Mouse (Mus musculus) kidney, adult 2 months (tissue): ENCODE measurements around the gene Wwc1. TPM values are rescaled to one million over a fixed set of nuclear protein-coding genes. Genes with fewer than 3 reads are reported as not detected.

ENCODE experiments used
- DNase-seq: peaks from one replicate; pipeline ENCODE4 v3.0.0; 2021
- H3K27ac ChIP-seq: fragments of 200-500 bp; 2 replicates; pipeline ENCODE4 v1.5.1; 2012; ENCODE audit warnings: low read depth, low read length, control low read depth, inconsistent platforms; ENCODE audit not compliant: insufficient read depth
- H3K27me3 ChIP-seq: fragments of 200-500 bp; replicated peaks from 2 replicates; pipeline ENCODE4 v1.6.1; 2012; ENCODE audit warnings: mild to moderate bottlenecking, moderate library complexity, low read length, inconsistent platforms; ENCODE audit not compliant: control insufficient read depth, insufficient read depth
- H3K36me3 ChIP-seq: fragments of 200-500 bp; 2 replicates; pipeline ENCODE4 v1.6.1; 2012; ENCODE audit warnings: mild to moderate bottlenecking, moderate library complexity, low read length, inconsistent platforms; ENCODE audit not compliant: control insufficient read depth, insufficient read depth
- H3K4me1 ChIP-seq: fragments of 200-500 bp; 2 replicates; pipeline ENCODE4 v1.6.1; 2011; ENCODE audit warnings: low read length; ENCODE audit not compliant: control insufficient read depth, insufficient read depth
- H3K4me3 ChIP-seq: fragments of 200-500 bp; 2 replicates; pipeline ENCODE4 v1.5.1; 2011; ENCODE audit warnings: mild to moderate bottlenecking, low read depth, low read length, control low read depth; ENCODE audit not compliant: insufficient read depth
- CTCF ChIP-seq: fragments of 200-500 bp; conservative IDR thresholded peaks from 2 replicates; pipeline ENCODE4 v1.5.1; 2011; ENCODE audit warnings: low read depth, mild to moderate bottlenecking, control low read depth, low read length, moderate library complexity, mixed read lengths; ENCODE audit not compliant: insufficient read depth, insufficient read length
- POLR2A ChIP-seq: fragments of 200-500 bp; IDR thresholded peaks from one replicate; pipeline ENCODE4 v1.6.1; 2011; ENCODE audit warnings: low read depth, low read length, control low read depth
- WGBS: fragments of 180-500 bp; shearing (Covaris S2); methylation state at CpG from one replicate; pipeline ENCODE4 v1.1.7; 2018; 5-methylcytosine and 5-hydroxymethylcytosine counted together
- polyA plus RNA-seq: library from polyadenylated mRNA; depleted of rRNA; stranded (reverse); fragments of >200 nt; gene quantifications from 2 replicates; pipeline ENCODE4 v1.2.3, GENCODE M21; 2012

The Wwc1 gene
- polyA plus RNA-seq, 1 experiment: 91.9 TPM

- DNase-seq: peak; percentile 44
- Histone ChIP-seq H3K27me3 (no peaks in the 10 kb centered on the region), H3K36me3 (no peaks in the 10 kb centered on the region), H3K4me3 (no peak overlapping the region), H3K27ac (no peak overlapping the region; the same call in 1 of the 2 replicates), H3K4me1 (peaks cover 9% of the 10 kb centered on the region; the same call in 1 of the 2 replicates)
- TF ChIP-seq CTCF (no peak), POLR2A (no peak)
- 63% methylated on average over 3 of the region's 3 CpGs for WGBS
Observed at GRCm38 (mm10) chr11:35982734-35983133, 2.4 kb upstream of the Wwc1 start.

GRCm38 (mm10) chr11:35979733-35980410 lies 455 bp downstream of the Wwc1 start:
- 6% methylated on average over 63 of the region's 66 CpGs for WGBS
- peak overlapping the region; percentile 90 for H3K27ac ChIP-seq

GRCm38 (mm10) chr11:35979266-35979732 lies 1.0 kb downstream of the Wwc1 start:
- no peaks in the 10 kb centered on the region for H3K27me3 ChIP-seq
- peaks cover 20% of the 10 kb centered on the region; the same call in 1 of the 2 replicates for H3K4me1 ChIP-seq
- DNase-seq: peak; percentile 72
- no peak for TF ChIP-seq CTCF
- TF ChIP-seq POLR2A: no peak
- H3K36me3 ChIP-seq: no peaks in the 10 kb centered on the region
- WGBS: 2% methylated on average over 12 of the region's 12 CpGs
- H3K27ac ChIP-seq: peak overlapping the region; percentile 90
- H3K4me3 ChIP-seq: peak overlapping the region; percentile 91

More at GRCm38 (mm10) chr11:35979733-35980410, 455 bp downstream of the Wwc1 start:
- no peak for DNase-seq
- Histone ChIP-seq H3K4me1 (peaks cover 18% of the 10 kb centered on the region; the same call in 1 of the 2 replicates), H3K36me3 (no peaks in the 10 kb centered on the region), H3K4me3 (peak overlapping the region; percentile 91), H3K27me3 (no peaks in the 10 kb centered on the region)
- no peak for TF ChIP-seq POLR2A
- TF ChIP-seq CTCF: no peak

GRCm38 (mm10) chr11:35977796-35978195 lies 2.5 kb downstream of the Wwc1 start:
- TF ChIP-seq CTCF (no peak), POLR2A (no peak)
- peak overlapping the region; percentile 90 for H3K27ac ChIP-seq
- H3K27me3 ChIP-seq: no peaks in the 10 kb centered on the region
- H3K4me3 ChIP-seq: 0 out of 2 replicates have a peak overlapping the region, but pooled peaks have one; percentile 91
- H3K36me3 ChIP-seq: no peaks in the 10 kb centered on the region
- 46% methylated on average over 3 of the region's 3 CpGs for WGBS
- DNase-seq: peak; percentile 42
- peaks cover 25% of the 10 kb centered on the region; the same call in 1 of the 2 replicates for H3K4me1 ChIP-seq

GRCm38 (mm10) chr11:35977096-35977495 lies 3.2 kb downstream of the Wwc1 start:
- Histone ChIP-seq H3K27me3 (no peaks in the 10 kb centered on the region), H3K27ac (peak overlapping the region; percentile 24), H3K36me3 (no peaks in the 10 kb centered on the region), H3K4me3 (peak overlapping the region; percentile 28; the same call in 1 of the 2 replicates), H3K4me1 (peaks cover 26% of the 10 kb centered on the region; the same call in 1 of the 2 replicates)
- DNase-seq: no peak
- WGBS: 33% methylated on average over 6 of the region's 6 CpGs
- no peak for TF ChIP-seq CTCF
- TF ChIP-seq POLR2A: no peak

- WGBS: 29% methylated on average over 6 of the region's 6 CpGs
- Histone ChIP-seq H3K4me3 (no peak overlapping the region), H3K27ac (peak overlapping the region; percentile 24), H3K27me3 (no peaks in the 10 kb centered on the region), H3K36me3 (no peaks in the 10 kb centered on the region), H3K4me1 (peaks cover 31% of the 10 kb centered on the region; the same call in 1 of the 2 replicates)
- peak; percentile 85 for DNase-seq
- TF ChIP-seq CTCF (no peak), POLR2A (no peak)
Observed at GRCm38 (mm10) chr11:35976482-35976881, 3.8 kb downstream of the Wwc1 start.

- WGBS: 46% methylated on average over 6 of the region's 6 CpGs
- no peak overlapping the region for H3K4me3 ChIP-seq
- no peaks in the 10 kb centered on the region for H3K36me3 ChIP-seq
- peaks cover 35% of the 10 kb centered on the region for H3K4me1 ChIP-seq
- DNase-seq: peak; percentile 91
- no peaks in the 10 kb centered on the region for H3K27me3 ChIP-seq
- H3K27ac ChIP-seq: peak overlapping the region; percentile 40; the same call in 1 of the 2 replicates
- no peak for TF ChIP-seq CTCF
- no peak for TF ChIP-seq POLR2A
Observed at GRCm38 (mm10) chr11:35974632-35975450, 5.5 kb downstream of the Wwc1 start.
